Mouse (Mus musculus): ENCODE measurements around the gene Hist1h4f. TPM values are rescaled to one million over a fixed set of nuclear protein-coding genes. Genes with fewer than 3 reads are reported as not detected.
"Not testable (repeated sequence)": the region's sequence is repeated elsewhere in the genome, so short reads cannot be mapped to it uniquely, and the experiment has no call there.

The Hist1h4f gene
- 27.0 and 31.0 TPM in 2 replicates for polyA plus RNA-seq (2012; rRNA removed)

- under 1% methylated on average over 47 of the region's 47 CpGs for WGBS
- DNase-seq (ENCODE audit: low read depth, low spot score), result not testable (repeated sequence)
These were observed at the start of gene Hist1h4f for GRCm38 (mm10) chr13:23551146-23551834. Hist1h4f (minus strand) TSS chr13:23551648.

GRCm38 (mm10) chr13:23597957-23598356, 46.5 kb upstream of the Hist1h4f start:
- WGBS, result 6% methylated on average over 9 of the region's 9 CpGs
- peak; percentile 74 for DNase-seq (ENCODE audit: low read depth, low spot score)

- 40% methylated on average over 7 of the region's 7 CpGs for WGBS
- no peak for DNase-seq (ENCODE audit: low read depth, low spot score)
These were observed 44.3 kb upstream of the Hist1h4f start for GRCm38 (mm10) chr13:23595622-23596372.

DNA sequence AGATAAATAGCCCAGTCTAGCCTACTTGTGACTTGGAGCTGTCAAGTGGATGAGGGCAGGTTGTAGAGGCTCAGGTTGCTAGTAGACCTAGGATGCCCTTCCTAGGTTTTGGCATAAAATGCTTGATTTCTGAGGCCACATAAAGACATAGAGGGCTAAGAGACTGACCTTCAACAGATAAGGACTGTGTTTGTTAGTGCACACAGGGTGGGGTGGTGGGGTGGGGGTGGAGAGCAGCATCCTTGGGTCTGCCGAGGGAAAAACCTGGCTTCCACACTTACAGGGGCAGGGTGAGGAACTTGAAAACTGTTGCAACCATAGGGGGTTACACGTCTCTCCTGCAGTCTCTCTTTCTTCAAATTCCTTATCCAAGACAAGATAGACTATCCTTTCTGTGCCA, 43.7 kb upstream of the Hist1h4f start:
- 44% methylated on average over 2 of the region's 2 CpGs for WGBS
- DNase-seq (ENCODE audit: low read depth, low spot score), result no peak

DNA sequence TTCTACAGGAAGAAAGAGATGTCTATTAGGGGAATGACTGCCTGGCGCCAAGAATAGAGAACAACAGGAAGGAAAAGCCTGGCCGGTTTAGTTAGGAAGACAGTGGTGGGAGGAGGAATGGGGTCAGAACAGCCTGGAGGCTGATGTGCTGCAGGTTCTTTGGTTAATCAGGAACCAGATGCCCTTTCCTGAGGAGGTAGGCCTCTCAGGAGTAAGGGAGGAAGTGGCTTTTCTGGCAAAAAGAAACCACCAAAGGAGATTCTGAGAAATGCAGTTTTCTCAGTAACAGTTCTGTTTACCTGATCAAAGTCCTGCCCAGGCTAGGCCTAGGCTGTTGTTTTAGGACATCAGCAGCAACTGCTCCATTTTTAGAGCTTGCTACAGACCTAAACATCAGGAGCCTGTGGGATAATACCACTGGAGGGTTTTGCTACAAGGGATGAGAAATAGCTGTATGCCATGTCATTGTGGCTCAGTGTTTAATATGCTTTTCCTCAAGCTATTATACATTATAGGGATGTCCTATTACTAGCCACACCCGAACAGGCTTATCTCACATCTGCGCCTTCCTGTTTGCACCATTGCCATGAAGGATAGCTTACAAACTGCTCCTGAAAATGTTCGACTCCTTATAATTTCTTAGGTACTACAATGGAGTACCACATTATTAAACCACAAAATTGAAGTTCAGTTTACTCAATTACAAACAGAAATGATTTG, 41.8 kb upstream of the Hist1h4f start:
- no peak for DNase-seq (ENCODE audit: low read depth, low spot score)
- WGBS, result 23% methylated on average over 5 of the region's 5 CpGs

DNA sequence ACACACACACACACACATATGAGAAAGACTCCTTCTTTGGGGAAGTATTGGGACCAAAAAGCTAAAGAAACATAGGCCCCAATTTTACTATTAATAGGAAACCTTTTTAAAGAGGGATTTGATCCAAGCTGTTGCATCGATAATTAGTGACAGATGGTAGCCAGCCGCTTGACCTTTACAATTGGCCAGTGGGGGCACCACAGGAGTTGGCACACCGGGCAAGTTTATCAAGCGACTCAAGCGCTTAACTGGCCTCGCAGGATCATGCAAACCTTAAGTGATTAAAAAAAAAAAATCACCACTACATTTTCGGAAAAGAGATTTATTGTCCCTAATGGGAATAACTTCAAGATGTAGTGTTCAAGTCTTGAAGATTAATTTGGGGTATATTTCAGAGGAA, 41.2 kb upstream of the Hist1h4f start:
- 40% methylated on average over 7 of the region's 7 CpGs for WGBS
- no peak for DNase-seq (ENCODE audit: low read depth, low spot score)

- DNase-seq (ENCODE audit: low read depth, low spot score), result not testable (repeated sequence)
- 85% methylated on average over 7 of the region's 7 CpGs for WGBS
These were observed 40.4 kb upstream of the Hist1h4f start for GRCm38 (mm10) chr13:23591886-23592285.

- 93% methylated on average over 7 of the region's 7 CpGs for WGBS
- no peak for DNase-seq (ENCODE audit: low read depth, low spot score)
These were observed 39.8 kb upstream of the Hist1h4f start for GRCm38 (mm10) chr13:23591206-23591605.

GRCm38 (mm10) chr13:23586940-23587225, 35.4 kb upstream of the Hist1h4f start:
- no peak for DNase-seq (ENCODE audit: low read depth, low spot score)
- 2% methylated on average over 1 of the region's 1 CpGs for WGBS

DNA sequence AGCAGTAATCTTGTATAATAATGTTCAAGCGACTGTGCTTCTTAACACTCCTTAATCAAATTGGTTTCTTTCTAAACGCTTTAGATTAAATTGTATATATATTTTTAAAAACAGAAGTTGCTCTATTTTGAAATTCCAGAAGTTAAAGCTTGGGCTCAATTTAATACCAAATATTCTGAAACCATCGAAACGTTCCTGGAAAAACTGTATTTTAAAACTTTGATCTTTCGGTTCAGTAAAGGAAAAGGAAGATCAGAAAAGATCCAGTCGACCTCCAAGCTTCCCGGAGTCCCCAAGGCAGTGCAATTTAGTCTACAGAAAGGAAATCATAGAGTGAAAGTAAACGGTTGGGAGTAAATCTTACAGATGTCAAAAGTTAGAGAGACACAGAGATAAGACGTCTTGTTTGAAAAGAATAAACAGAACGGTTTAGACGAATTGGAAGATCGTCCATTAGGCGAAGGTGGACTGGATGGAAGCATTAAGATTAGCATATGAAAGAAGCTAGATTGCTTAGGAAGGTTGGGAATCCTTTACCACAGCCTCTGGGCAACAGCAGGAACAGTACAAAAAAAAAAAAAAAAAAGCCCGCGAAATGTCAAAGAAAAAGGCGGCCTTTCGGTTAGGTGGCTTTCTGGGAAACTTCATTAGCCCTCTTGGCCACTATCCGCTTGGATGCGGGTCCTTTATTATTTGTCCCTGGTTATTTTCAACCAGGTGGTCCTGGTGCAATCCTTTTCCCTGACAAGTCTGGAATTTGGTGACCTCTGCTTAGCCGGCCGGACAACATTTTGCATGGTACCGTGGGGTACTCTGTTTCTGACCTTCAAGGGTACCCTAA, 34.9 kb upstream of the Hist1h4f start:
- WGBS, result 1% methylated on average over 22 of the region's 22 CpGs
- DNase-seq (ENCODE audit: low read depth, low spot score), result no peak

GRCm38 (mm10) chr13:23585442-23586098, 34.1 kb upstream of the Hist1h4f start:
- under 1% methylated on average over 34 of the region's 36 CpGs for WGBS
- DNase-seq (ENCODE audit: low read depth, low spot score), result peak; percentile 81

DNA sequence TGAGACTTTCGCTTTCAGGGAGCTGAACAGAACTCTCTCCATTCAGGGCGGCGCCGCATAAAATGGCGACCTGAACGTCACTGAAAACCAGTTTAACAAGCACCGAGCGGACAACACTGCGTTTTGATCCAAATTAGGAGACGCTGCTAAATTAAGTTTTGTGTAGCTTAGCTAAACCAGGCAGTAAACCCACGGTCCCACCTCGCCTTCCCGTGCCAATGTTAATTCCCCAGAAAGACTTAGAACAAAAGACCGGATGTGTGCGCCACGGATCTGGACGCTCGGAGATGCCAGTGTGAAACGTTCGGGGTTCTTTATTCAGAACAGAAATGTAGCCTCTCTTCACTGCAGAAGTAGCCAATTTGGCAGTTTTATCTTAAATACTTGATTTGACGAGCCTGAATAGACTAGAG, 33.6 kb upstream of the Hist1h4f start:
- WGBS, result under 1% methylated on average over 21 of the region's 21 CpGs
- no peak for DNase-seq (ENCODE audit: low read depth, low spot score)

DNA sequence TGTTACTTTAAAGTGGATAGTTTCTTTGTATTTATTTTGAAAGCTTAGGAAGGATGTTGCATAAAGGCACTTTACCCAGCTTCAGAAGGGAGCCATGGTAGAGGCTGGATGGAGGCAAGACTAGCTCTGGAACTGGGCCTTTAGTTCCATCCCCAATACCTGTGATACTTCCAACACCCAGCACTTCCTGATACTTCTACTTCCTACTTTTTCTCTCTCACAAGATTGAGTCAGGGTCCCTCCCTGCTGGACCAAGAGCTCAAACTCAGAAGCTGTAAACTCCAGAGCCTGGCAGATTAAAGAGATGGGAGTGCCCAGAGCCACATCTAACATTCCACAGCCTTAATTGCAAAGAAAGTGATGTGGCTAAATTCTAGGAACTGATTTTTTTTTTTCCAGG, 32.9 kb upstream of the Hist1h4f start:
- DNase-seq (ENCODE audit: low read depth, low spot score), result no peak

DNA sequence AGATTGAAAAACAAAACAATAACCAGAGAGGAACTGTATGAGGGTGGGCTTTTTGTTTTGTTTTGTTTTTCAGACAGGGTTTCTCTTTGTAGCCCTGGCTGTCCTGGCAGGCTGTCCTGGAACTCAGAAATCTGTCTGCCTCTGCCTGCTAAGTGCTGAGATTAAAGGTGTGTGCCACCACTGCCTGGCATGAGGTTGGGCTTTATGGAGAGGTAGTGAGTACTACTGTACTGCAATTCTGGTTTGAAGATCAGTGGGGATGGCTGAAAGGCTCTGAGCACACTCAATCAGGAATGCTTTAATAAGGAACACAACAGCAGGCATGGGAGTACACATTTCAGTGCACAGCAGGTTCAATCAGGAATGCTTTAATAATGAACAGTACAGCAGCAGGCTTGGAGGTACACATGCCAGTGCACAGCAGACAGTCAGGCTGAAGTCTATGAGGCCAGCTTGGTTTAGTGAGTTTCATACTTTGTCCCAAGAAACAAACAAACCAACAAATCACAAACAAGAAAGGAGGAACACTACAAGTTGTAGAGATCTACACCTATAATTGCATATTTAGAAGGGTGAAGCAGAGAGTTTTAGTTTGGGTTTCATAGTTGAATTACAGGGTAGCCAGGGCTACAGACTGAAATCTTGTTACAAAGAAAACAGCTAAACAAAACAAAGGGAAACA, 32.1 kb upstream of the Hist1h4f start:
- DNase-seq (ENCODE audit: low read depth, low spot score), result no peak

GRCm38 (mm10) chr13:23582219-23583056, 31.0 kb upstream of the Hist1h4f start:
- 20% methylated on average over 6 of the region's 6 CpGs for WGBS
- no peak for DNase-seq (ENCODE audit: low read depth, low spot score)

DNA sequence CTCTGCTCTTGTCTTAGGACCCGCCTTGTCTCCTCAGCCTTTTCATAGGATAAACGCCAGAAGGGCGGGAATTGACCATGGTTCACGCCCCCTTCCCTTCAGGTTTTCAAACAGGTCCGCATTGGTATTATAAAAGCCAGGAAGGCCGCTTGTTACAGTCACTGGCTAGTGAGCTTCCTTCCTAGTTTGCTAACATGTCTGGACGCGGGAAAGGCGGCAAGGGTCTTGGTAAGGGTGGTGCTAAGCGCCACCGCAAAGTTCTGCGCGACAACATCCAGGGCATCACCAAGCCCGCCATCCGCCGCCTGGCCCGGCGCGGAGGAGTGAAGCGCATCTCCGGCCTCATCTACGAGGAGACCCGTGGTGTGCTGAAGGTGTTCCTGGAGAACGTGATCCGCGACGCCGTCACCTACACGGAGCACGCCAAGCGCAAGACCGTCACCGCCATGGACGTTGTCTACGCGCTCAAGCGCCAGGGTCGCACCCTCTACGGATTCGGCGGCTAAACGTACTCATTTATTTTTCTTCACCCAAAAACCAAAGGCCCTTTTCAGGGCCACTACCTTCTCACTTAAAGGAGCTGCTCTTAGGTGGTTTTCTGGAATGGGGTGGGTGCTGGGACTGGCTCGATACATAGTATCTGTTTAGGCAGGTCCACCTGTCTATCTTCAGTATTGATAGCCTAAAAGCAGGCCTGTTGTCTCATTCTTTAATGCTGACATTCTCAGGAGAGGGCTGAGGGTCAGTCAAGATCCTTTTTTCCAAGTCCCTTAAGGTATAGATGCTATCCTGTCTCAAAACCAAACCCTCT, 30.2 kb upstream of the Hist1h4f start, which contains the start of gene Hist1h4d:
Gene Hist1h4d (plus strand): TSS at position 191 of the 811 bp plus-strand sequence.
- WGBS, result under 1% methylated on average over 43 of the region's 43 CpGs

GRCm38 (mm10) chr13:23577835-23578234, 26.4 kb upstream of the Hist1h4f start:
- DNase-seq (ENCODE audit: low read depth, low spot score), result no peak

More for the DNA sequence above, 30.2 kb upstream of the Hist1h4f start, which contains the start of gene Hist1h4d:
- DNase-seq (ENCODE audit: low read depth, low spot score), result peak; percentile 96

More at GRCm38 (mm10) chr13:23577835-23578234, 26.4 kb upstream of the Hist1h4f start:
- WGBS, result 91% methylated on average over 1 of the region's 1 CpGs

All from large intestine, adult 2 months (tissue).